Mouse (Mus musculus) forebrain, embryonic 12.5 days (tissue): ENCODE results near the gene Bcas3. TPM values are rescaled to one million over a fixed set of nuclear protein-coding genes. Genes with fewer than 3 reads are reported as not detected.

Source experiments
- ATAC-seq: fragments of 200-750 bp; cut with Nextera tagmentation; 2 replicates; pipeline ENCODE4 v1.8.0; 2017; ENCODE audit warnings: moderate TSS enrichment; ENCODE audit not compliant: low FRiP score
- H3K27ac ChIP-seq: fragments of 300-500 bp; sonication (generic); 2 replicates; pipeline ENCODE4 v1.5.1; 2016; ENCODE audit warnings: mild to moderate bottlenecking
- H3K27me3 ChIP-seq: fragments of 300-500 bp; sonication (generic); 2 replicates; pipeline ENCODE4 v1.6.1; 2016; ENCODE audit warnings: mild to moderate bottlenecking
- H3K36me3 ChIP-seq: fragments of 300-500 bp; sonication (generic); replicated peaks from 2 replicates; pipeline ENCODE4 v1.6.1; 2016; ENCODE audit warnings: mild to moderate bottlenecking
- H3K4me1 ChIP-seq: fragments of 300-500 bp; sonication (generic); 2 replicates; pipeline ENCODE4 v1.6.1; 2016
- H3K4me2 ChIP-seq: fragments of 300-500 bp; sonication (generic); 2 replicates; pipeline ENCODE4 v1.6.1; 2016; ENCODE audit warnings: mild to moderate bottlenecking, moderate library complexity
- H3K4me3 ChIP-seq: fragments of 300-500 bp; sonication (generic); replicated peaks from 2 replicates; pipeline ENCODE4 v1.5.1; 2016; ENCODE audit warnings: mild to moderate bottlenecking
- H3K9ac ChIP-seq: fragments of 300-500 bp; sonication (generic); 2 replicates; pipeline ENCODE4 v1.6.1; 2016; ENCODE audit warnings: mild to moderate bottlenecking
- H3K9me3 ChIP-seq: fragments of 300-500 bp; sonication (generic); 2 replicates; pipeline ENCODE4 v1.6.1; 2016
- whole genome bisulfite sequencing: fragments of 180-500 bp; shearing (Covaris S2); methylation state at CpG from one replicate; pipeline ENCODE4 v1.1.7; 2016; 5-methylcytosine and 5-hydroxymethylcytosine counted together
- polyA plus RNA-seq: library from polyadenylated mRNA; unstranded; fragments of >200 nt; fragmentation: Nextera tagmentation; extraction: Ambion mirVana; gene quantifications from 2 replicates; pipeline ENCODE4 v1.2.1, GENCODE M21; 2016

Gene Bcas3
- polyA plus RNA-seq, 1 experiment from 2014 or later: 19.1 TPM

GRCm38 (mm10) chr11:85814678-85815077 is 461.7 kb downstream of the Bcas3 start:
- Histone ChIP-seq H3K4me2 (no peak overlapping the region), H3K27ac (no peak overlapping the region), H3K4me3 (no peak overlapping the region), H3K9me3 (no peaks in the 10 kb centered on the region), H3K27me3 (peaks cover 86% of the 10 kb centered on the region), H3K36me3 (no peaks in the 10 kb centered on the region), H3K4me1 (peaks cover 6% of the 10 kb centered on the region), H3K9ac (no peak overlapping the region)
- no peak for ATAC-seq
- 31% methylated on average over 4 of the region's 4 CpGs for WGBS

DNA sequence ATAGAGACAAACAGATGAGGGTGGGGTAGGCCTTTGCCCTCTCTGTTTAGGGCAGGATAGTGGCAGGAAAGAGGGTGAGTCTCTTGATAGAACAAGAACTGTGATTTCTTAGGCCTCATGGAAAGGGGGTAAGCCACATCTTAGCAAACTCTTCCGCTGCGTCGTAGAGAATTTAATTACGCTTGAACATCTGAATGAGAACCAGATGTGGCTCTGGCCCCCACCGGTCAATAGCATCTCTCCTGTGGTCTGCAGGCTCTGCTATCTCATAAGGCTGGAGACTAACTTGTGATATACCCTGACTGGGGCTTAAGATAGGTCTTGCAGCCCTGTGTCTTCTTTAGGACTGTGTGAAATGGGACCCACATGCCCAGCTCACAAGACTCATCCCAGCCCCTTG is 463.5 kb downstream of the Bcas3 start:
- H3K27me3 ChIP-seq: peaks cover 91% of the 10 kb centered on the region
- peaks cover 6% of the 10 kb centered on the region for H3K4me1 ChIP-seq

GRCm38 (mm10) chr11:85818401-85818800 is 465.4 kb downstream of the Bcas3 start:
- H3K4me3 ChIP-seq: no peak overlapping the region
- H3K4me2 ChIP-seq: no peak overlapping the region
- peaks cover 95% of the 10 kb centered on the region for H3K27me3 ChIP-seq
- H3K27ac ChIP-seq: no peak overlapping the region
- H3K9me3 ChIP-seq: no peaks in the 10 kb centered on the region
- H3K9ac ChIP-seq: no peak overlapping the region
- peaks cover 6% of the 10 kb centered on the region for H3K4me1 ChIP-seq
- 73% methylated on average over 3 of the region's 3 CpGs for WGBS
- H3K36me3 ChIP-seq: no peaks in the 10 kb centered on the region
- ATAC-seq: no peak

More for the DNA sequence above, 463.5 kb downstream of the Bcas3 start:
- Histone ChIP-seq H3K4me2 (no peak overlapping the region), H3K9ac (no peak overlapping the region), H3K4me3 (no peak overlapping the region), H3K9me3 (no peaks in the 10 kb centered on the region), H3K36me3 (no peaks in the 10 kb centered on the region), H3K27ac (no peak overlapping the region)
- no peak for ATAC-seq
- WGBS: 91% methylated on average over 5 of the region's 5 CpGs

DNA sequence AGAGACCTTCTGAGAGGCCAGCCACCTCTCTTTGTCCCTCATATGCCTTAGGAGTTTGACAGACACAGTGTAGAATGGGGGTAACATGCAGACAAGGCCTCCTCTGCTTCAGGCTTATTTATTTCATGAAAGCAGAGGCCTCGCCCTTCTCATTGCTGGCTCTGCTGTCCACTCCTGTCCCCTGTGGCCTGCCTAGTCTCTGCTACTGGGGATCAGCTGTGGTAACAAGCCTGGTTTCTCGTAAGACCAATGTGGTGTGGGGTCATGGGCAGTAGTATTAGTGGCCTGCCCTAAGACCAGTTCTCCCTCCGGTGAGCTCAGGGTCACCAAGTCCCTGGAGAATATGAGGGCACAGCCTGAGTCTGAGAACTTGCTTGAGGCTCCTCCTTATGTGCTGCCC is 468.0 kb downstream of the Bcas3 start:
- Histone ChIP-seq H3K27ac (no peak overlapping the region), H3K9me3 (no peaks in the 10 kb centered on the region), H3K4me1 (no peaks in the 10 kb centered on the region), H3K4me3 (no peak overlapping the region), H3K36me3 (no peaks in the 10 kb centered on the region), H3K27me3 (peaks cover 96% of the 10 kb centered on the region), H3K9ac (no peak overlapping the region), H3K4me2 (no peak overlapping the region)
- no peak for ATAC-seq
- 83% methylated on average over 3 of the region's 3 CpGs for WGBS

DNA sequence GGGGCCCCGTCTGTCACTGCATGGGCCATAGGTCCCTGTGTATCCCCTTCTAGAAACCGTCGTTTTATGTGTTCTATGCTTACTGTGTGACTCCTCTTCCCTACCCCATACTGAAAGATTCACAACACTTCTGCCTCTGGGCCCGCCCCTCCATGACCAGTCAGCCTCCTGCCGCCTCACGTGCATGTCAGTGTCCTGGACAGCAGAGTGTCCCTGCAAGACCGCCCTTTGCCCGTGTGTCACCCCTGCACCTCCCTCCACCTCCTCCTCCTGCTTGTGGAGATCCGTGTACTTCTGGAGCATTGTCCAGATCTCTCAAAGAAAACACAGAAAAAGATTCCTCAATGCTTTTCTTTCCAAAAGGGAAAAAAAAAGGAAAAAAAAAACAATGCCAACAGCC is 468.7 kb downstream of the Bcas3 start:
- WGBS: 78% methylated on average over 9 of the region's 9 CpGs
- Histone ChIP-seq H3K27me3 (peaks cover 96% of the 10 kb centered on the region), H3K9ac (no peak overlapping the region), H3K4me2 (no peak overlapping the region), H3K36me3 (no peaks in the 10 kb centered on the region), H3K9me3 (no peaks in the 10 kb centered on the region), H3K4me1 (no peaks in the 10 kb centered on the region), H3K27ac (no peak overlapping the region), H3K4me3 (no peak overlapping the region)
- no peak for ATAC-seq

DNA sequence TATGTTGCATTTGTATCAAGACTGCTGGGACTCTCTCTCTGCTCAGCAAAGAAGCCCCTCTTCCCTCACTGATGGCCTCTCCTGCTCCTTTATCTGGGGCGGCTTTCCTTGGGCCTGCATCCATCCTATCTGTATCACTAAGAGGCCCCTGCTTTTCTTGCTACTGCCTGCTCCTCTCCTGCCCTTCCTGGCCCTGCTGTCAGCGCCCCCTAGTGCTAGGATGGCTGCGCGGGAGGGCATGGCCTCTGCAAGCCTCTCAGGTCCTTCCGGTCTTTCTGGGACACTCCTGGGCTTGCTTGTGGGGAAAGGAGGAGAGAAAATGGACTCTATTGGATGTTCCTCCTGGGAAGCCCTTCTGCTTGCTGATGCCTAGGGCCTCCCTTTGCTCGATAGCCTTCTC is 470.2 kb downstream of the Bcas3 start:
- Histone ChIP-seq H3K4me1 (peaks cover 6% of the 10 kb centered on the region; the same call in 1 of the 2 replicates), H3K9ac (no peak overlapping the region), H3K9me3 (no peaks in the 10 kb centered on the region), H3K27ac (no peak overlapping the region), H3K4me2 (no peak overlapping the region), H3K27me3 (peaks cover 97% of the 10 kb centered on the region), H3K4me3 (no peak overlapping the region), H3K36me3 (no peaks in the 10 kb centered on the region)
- ATAC-seq: no peak
- WGBS: 12% methylated on average over 6 of the region's 6 CpGs

DNA sequence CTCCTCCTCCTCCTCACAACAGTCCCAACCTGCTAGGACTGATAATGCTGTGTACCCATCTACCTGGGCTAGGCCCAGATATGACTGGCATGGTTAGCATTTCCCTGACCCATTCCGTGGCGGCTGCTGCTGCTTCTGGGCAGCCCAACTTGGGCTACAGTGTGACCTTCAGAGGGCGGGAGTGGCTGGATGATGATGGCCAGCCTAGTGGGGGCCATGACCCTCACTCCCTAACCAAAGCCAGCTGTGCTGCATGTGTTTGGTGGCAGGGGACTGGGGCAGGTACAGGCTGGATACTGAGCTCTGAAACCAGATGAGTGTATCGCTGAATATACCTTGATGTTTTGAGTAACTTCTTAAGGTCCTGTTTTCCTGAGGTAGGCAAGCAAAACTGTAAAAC is 470.8 kb downstream of the Bcas3 start:
- Histone ChIP-seq H3K27ac (no peak overlapping the region), H3K4me3 (no peak overlapping the region), H3K4me1 (peaks cover 7% of the 10 kb centered on the region; the same call in 1 of the 2 replicates), H3K27me3 (peaks cover 97% of the 10 kb centered on the region), H3K36me3 (no peaks in the 10 kb centered on the region), H3K9ac (no peak overlapping the region), H3K4me2 (no peak overlapping the region), H3K9me3 (no peaks in the 10 kb centered on the region)
- WGBS: 89% methylated on average over 4 of the region's 4 CpGs
- no peak for ATAC-seq

DNA sequence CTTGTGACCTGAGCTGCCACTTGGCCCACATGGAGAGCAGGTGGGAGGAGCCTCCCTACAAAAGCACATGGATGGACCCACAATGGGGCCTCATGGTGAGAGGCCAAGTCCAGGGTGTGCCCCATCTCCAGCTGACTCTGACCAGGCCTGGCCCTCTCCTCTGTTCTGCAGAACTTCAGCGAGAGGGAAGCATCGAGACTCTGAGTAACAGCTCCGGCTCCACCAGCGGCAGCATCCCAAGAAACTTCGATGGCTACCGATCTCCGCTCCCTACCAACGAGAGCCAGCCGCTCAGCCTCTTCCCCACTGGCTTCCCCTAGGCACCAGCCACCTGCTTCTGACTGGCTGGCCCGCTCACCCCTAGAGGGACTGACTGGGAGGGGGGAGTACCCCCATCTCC is 472.1 kb downstream of the Bcas3 start:
- H3K9me3 ChIP-seq: no peaks in the 10 kb centered on the region
- H3K27me3 ChIP-seq: peaks cover 98% of the 10 kb centered on the region
- 60% methylated on average over 10 of the region's 10 CpGs for WGBS
- H3K27ac ChIP-seq: no peak overlapping the region
- no peak overlapping the region for H3K9ac ChIP-seq
- H3K36me3 ChIP-seq: no peaks in the 10 kb centered on the region
- ATAC-seq: no peak
- H3K4me2 ChIP-seq: no peak overlapping the region
- no peak overlapping the region for H3K4me3 ChIP-seq
- peaks cover 19% of the 10 kb centered on the region for H3K4me1 ChIP-seq

DNA sequence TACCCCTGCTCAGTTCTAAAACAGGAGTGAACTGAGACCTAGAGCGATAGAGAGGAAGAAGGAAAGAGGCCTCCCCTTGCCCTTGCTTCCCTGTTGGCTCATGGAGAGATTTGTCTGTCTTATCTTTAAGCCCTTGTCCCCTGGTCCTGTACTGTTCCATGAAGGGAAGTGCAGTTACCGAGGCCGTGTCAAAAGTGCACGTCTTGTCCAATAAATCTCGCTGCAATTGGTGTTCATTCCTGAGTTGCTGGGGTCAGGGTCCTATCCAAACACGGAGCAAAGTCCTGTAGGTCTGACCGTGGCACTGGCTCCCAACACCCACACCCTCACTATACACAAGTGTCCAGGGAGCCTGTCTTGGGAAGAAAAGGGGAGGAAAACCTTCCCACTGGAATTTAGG is 472.9 kb downstream of the Bcas3 start:
- ATAC-seq: no peak
- peaks cover 98% of the 10 kb centered on the region for H3K27me3 ChIP-seq
- H3K4me3 ChIP-seq: no peak overlapping the region
- no peak overlapping the region for H3K27ac ChIP-seq
- 77% methylated on average over 7 of the region's 7 CpGs for WGBS
- no peaks in the 10 kb centered on the region for H3K9me3 ChIP-seq
- H3K4me2 ChIP-seq: no peak overlapping the region
- H3K4me1 ChIP-seq: peaks cover 26% of the 10 kb centered on the region
- H3K36me3 ChIP-seq: no peaks in the 10 kb centered on the region
- H3K9ac ChIP-seq: no peak overlapping the region

DNA sequence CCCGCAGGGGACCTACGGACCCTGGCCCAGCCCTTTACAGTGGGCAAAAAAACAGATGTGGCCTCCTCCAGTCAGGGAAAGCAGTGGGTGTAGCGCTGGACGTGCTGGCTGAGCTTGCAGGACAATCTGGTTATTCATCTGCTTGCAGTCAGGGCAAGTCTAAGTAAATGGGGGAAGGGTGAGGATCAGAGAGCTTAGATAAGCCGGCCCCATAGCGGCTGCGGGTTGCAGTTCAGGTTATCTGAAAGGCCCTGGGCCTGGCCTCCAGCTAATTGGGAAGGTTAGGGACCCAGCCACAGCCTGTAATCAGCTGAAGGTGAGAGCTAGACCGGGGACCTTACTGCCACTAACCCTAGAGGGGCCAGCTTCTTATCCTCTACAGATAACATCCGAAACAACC is 474.4 kb downstream of the Bcas3 start:
- no peak overlapping the region for H3K27ac ChIP-seq

GRCm38 (mm10) chr11:85828691-85829519 is 475.9 kb downstream of the Bcas3 start:
- no peaks in the 10 kb centered on the region for H3K36me3 ChIP-seq
- H3K27me3 ChIP-seq: peaks cover 98% of the 10 kb centered on the region
- no peak overlapping the region for H3K9ac ChIP-seq
- ATAC-seq: no peak
- peaks cover 48% of the 10 kb centered on the region for H3K4me1 ChIP-seq
- peak overlapping the region; percentile 13; the same call in 1 of the 2 replicates for H3K4me2 ChIP-seq
- no peaks in the 10 kb centered on the region for H3K9me3 ChIP-seq
- no peak overlapping the region for H3K27ac ChIP-seq
- 5% methylated on average over 38 of the region's 38 CpGs for WGBS
- H3K4me3 ChIP-seq: 0 out of 2 replicates have a peak overlapping the region, but pooled peaks have one; percentile 2

More for the DNA sequence above, 474.4 kb downstream of the Bcas3 start:
- H3K36me3 ChIP-seq: no peaks in the 10 kb centered on the region
- no peak overlapping the region for H3K4me3 ChIP-seq
- no peaks in the 10 kb centered on the region for H3K9me3 ChIP-seq
- no peak overlapping the region for H3K4me2 ChIP-seq
- no peak overlapping the region for H3K9ac ChIP-seq
- H3K4me1 ChIP-seq: peaks cover 37% of the 10 kb centered on the region
- ATAC-seq: no peak
- peaks cover 99% of the 10 kb centered on the region for H3K27me3 ChIP-seq
- WGBS: 7% methylated on average over 9 of the region's 9 CpGs

- Histone ChIP-seq H3K9ac (0 out of 2 replicates have a peak overlapping the region, but pooled peaks have one; percentile 12), H3K4me2 (peak overlapping the region; percentile 47), H3K27ac (no peak overlapping the region), H3K4me1 (peaks cover 48% of the 10 kb centered on the region), H3K27me3 (peaks cover 98% of the 10 kb centered on the region), H3K9me3 (no peaks in the 10 kb centered on the region), H3K36me3 (no peaks in the 10 kb centered on the region), H3K4me3 (peak overlapping the region; percentile 31)
- ATAC-seq: no peak
- under 1% methylated on average over 60 of the region's 61 CpGs for WGBS
Observed at GRCm38 (mm10) chr11:85829520-85830440, 476.8 kb downstream of the Bcas3 start.
